Mouse (Mus musculus) 3T3-L1 (cell line): ENCODE measurements around the gene Gcnt3.
A peak's percentile ranks its signal among the peaks of the same experiment; 100 is the strongest.
"Not testable (repeated sequence)": the region's sequence is repeated elsewhere in the genome, so short reads cannot be mapped to it uniquely, and the experiment has no call there.

ENCODE experiments used
- DNase-seq: peaks from one replicate; pipeline ENCODE4 v3.0.0-alpha.2; 2015; ENCODE audit warnings: low read depth, low spot score

The Gcnt3 gene

GRCm38 (mm10) chr9:70044865-70045264 lies 7.0 kb upstream of the Gcnt3 start:
- no peak for DNase-seq

GRCm38 (mm10) chr9:70042935-70043334 lies 5.0 kb upstream of the Gcnt3 start:
- no peak for DNase-seq

- peak; percentile 64 for DNase-seq
These were observed 4.2 kb upstream of the Gcnt3 start for GRCm38 (mm10) chr9:70042137-70042536.

GRCm38 (mm10) chr9:70040570-70040969 lies 2.7 kb upstream of the Gcnt3 start:
- DNase-seq: no peak

- no peak for DNase-seq
These were observed 1.9 kb upstream of the Gcnt3 start for GRCm38 (mm10) chr9:70039597-70040385.

GRCm38 (mm10) chr9:70036646-70037045 lies 1.2 kb downstream of the Gcnt3 start:
- DNase-seq: no peak

- no peak for DNase-seq
These were observed 3.2 kb downstream of the Gcnt3 start for GRCm38 (mm10) chr9:70034702-70035101.

- DNase-seq: no peak
These were observed 4.8 kb downstream of the Gcnt3 start for GRCm38 (mm10) chr9:70033056-70033455.

GRCm38 (mm10) chr9:70032167-70032566 lies 5.7 kb downstream of the Gcnt3 start:
- DNase-seq: no peak

GRCm38 (mm10) chr9:70025365-70026012 lies 12.4 kb downstream of the Gcnt3 start:
- DNase-seq: peak; percentile 81

GRCm38 (mm10) chr9:70024648-70025047 lies 13.2 kb downstream of the Gcnt3 start:
- peak; percentile 21 for DNase-seq

GRCm38 (mm10) chr9:70023615-70024014 lies 14.3 kb downstream of the Gcnt3 start:
- DNase-seq: not testable (repeated sequence)

GRCm38 (mm10) chr9:70022083-70022482 lies 15.8 kb downstream of the Gcnt3 start:
- no peak for DNase-seq

- no peak for DNase-seq
These were observed 16.3 kb downstream of the Gcnt3 start for GRCm38 (mm10) chr9:70021610-70022009.

GRCm38 (mm10) chr9:70018879-70019278 lies 19.0 kb downstream of the Gcnt3 start:
- DNase-seq: peak; percentile 63

- no peak for DNase-seq
These were observed 22.3 kb downstream of the Gcnt3 start for GRCm38 (mm10) chr9:70015632-70016031.

GRCm38 (mm10) chr9:70012408-70012901 lies 25.4 kb downstream of the Gcnt3 start, which contains the start of gene Gtf2a2:
Gtf2a2 (plus strand) TSS chr9:70012550.
- DNase-seq: peak; percentile 90

GRCm38 (mm10) chr9:70011537-70012407 lies 26.1 kb downstream of the Gcnt3 start:
- no peak for DNase-seq

GRCm38 (mm10) chr9:70010781-70011473 lies 27.0 kb downstream of the Gcnt3 start:
- DNase-seq: no peak

- DNase-seq: no peak
These were observed 28.1 kb downstream of the Gcnt3 start for GRCm38 (mm10) chr9:70009754-70010304.
